Mouse (Mus musculus) heart, postnatal 14 days (tissue): Measurements from ENCODE around the gene Evc2. TPM values are rescaled to one million over a fixed set of nuclear protein-coding genes. Genes with fewer than 3 reads are reported as not detected.
A peak's percentile ranks its signal among the peaks of the same experiment; 100 is the strongest.

ENCODE experiments used
- DNase-seq, 2 experiments: peaks; one replicate each; pipeline ENCODE4 v3.0.0; 2021 to 2022
- intact Hi-C: fragments of 180-260 bp; cut with DNase I; formaldehyde crosslinking; loops from one replicate; pipeline ENCODE4 v1.15.1; 2025
- long read RNA-seq, 2 experiments: library from polyadenylated mRNA; stranded (forward); transcript quantifications; one replicate each; pipeline ENCODE4 v2.0.0; 2021
- total RNA-seq, 2 experiments: library from RNA; stranded (reverse); gene quantifications; 2 replicates each; pipeline ENCODE4 v1.2.3; 2021

The Evc2 gene
- 1 to 10 TPM; 3.6 to 3.8 TPM for total RNA-seq
- long read RNA-seq, experiment 1, full-length matches to known transcripts: 3 of 7 reads
- long read RNA-seq, experiment 1, partial matches to known transcripts: 1 of 7 reads
- long read RNA-seq, experiment 1, other reads (novel, unspliced or antisense): 3 of 7 reads
- long read RNA-seq, experiment 2, full-length matches to known transcripts: 3 of 7 reads
- long read RNA-seq, experiment 2, partial matches to known transcripts: 0 of 7 reads
- long read RNA-seq, experiment 2, other reads (novel, unspliced or antisense): 4 of 7 reads

GRCm38 (mm10) chr5:37338288-37338687 is at the start of gene Evc2:
Evc2 (plus strand) TSS chr5:37338499.
- intact Hi-C loops: no loop called here
- peak; percentile 77 to 79 for DNase-seq

- intact Hi-C loops: loop anchor here (5.0 kb wide), 1 partner anchor 127 kb away; no protein-coding TSS in a partner anchor
- DNase-seq: peak; percentile 26 to 48
Observed at GRCm38 (mm10) chr5:37289236-37289635, 49.1 kb upstream of the Evc2 start.

GRCm38 (mm10) chr5:37290983-37291382 is 47.3 kb upstream of the Evc2 start:
- intact Hi-C loops: loop anchor here (10.0 kb wide), 2 partner anchors 804 to 904 kb away; no protein-coding TSS in a partner anchor
- no peak for DNase-seq

- no peak for DNase-seq
- intact Hi-C loops: loop anchor here (2.0 to 10.0 kb wide), 3 partner anchors 456 to 898 kb away; no protein-coding TSS in a partner anchor
Observed at GRCm38 (mm10) chr5:37296717-37297116, 41.6 kb upstream of the Evc2 start.

GRCm38 (mm10) chr5:37298370-37298769 is 39.9 kb upstream of the Evc2 start:
- DNase-seq: peak; percentile 36 to 57
- intact Hi-C loops: loop anchor here (1.0 to 10.0 kb wide), 4 partner anchors 56 to 896 kb away; partner anchors contain the start of gene Stk32b

GRCm38 (mm10) chr5:37310026-37310425 is 28.3 kb upstream of the Evc2 start:
- DNase-seq: no peak
- intact Hi-C loops: no loop called here

- intact Hi-C loops: no loop called here
- DNase-seq: no peak
Observed at GRCm38 (mm10) chr5:37312980-37313722, 25.1 kb upstream of the Evc2 start.

GRCm38 (mm10) chr5:37318715-37319114 is 19.6 kb upstream of the Evc2 start:
- intact Hi-C loops: no loop called here
- DNase-seq: no peak

GRCm38 (mm10) chr5:37320174-37320573 is 18.1 kb upstream of the Evc2 start:
- intact Hi-C loops: no loop called here
- no peak for DNase-seq

GRCm38 (mm10) chr5:37320761-37321160 is 17.5 kb upstream of the Evc2 start:
- intact Hi-C loops: no loop called here
- no peak for DNase-seq

GRCm38 (mm10) chr5:37326675-37327074 is 11.6 kb upstream of the Evc2 start:
- intact Hi-C loops: no loop called here
- no peak for DNase-seq

GRCm38 (mm10) chr5:37330449-37331132 is 7.7 kb upstream of the Evc2 start:
- intact Hi-C loops: no loop called here
- no peak for DNase-seq

GRCm38 (mm10) chr5:37331133-37331505 is 7.2 kb upstream of the Evc2 start:
- intact Hi-C loops: no loop called here
- DNase-seq: no peak

- intact Hi-C loops: no loop called here
- DNase-seq: no peak
Observed at GRCm38 (mm10) chr5:37332066-37332465, 6.2 kb upstream of the Evc2 start.

GRCm38 (mm10) chr5:37335061-37335460 is 3.2 kb upstream of the Evc2 start:
- no peak for DNase-seq
- intact Hi-C loops: no loop called here

GRCm38 (mm10) chr5:37336485-37337105 is 1.7 kb upstream of the Evc2 start, which contains the start of gene Evc:
Evc (minus strand) TSS chr5:37336894.
- peak; percentile 74 to 78 for DNase-seq
- intact Hi-C loops: no loop called here

GRCm38 (mm10) chr5:37337696-37338095 is 603 bp upstream of the Evc2 start:
- intact Hi-C loops: no loop called here
- DNase-seq: no peak

- intact Hi-C loops: no loop called here
Observed at GRCm38 (mm10) chr5:37343962-37344361, 5.7 kb downstream of the Evc2 start.

GRCm38 (mm10) chr5:37351791-37352190 is 13.5 kb downstream of the Evc2 start:
- DNase-seq: no peak
- intact Hi-C loops: no loop called here

More at GRCm38 (mm10) chr5:37343962-37344361, 5.7 kb downstream of the Evc2 start:
- DNase-seq: no peak

- peak; percentile 44 to 69 for DNase-seq
- intact Hi-C loops: loop anchor here (2.0 kb wide), 1 partner anchor 56 kb away; no protein-coding TSS in a partner anchor
Observed at GRCm38 (mm10) chr5:37354385-37354784, 16.1 kb downstream of the Evc2 start.
